Mouse (Mus musculus): ENCODE measurements at regions not wholly inside any gene's neighbourhood (a gene's known extent, or its start where the extent isn't known, plus 50 kb on each side); places are given as distances from the start of the nearest gene placed in this dataset.

DNA sequence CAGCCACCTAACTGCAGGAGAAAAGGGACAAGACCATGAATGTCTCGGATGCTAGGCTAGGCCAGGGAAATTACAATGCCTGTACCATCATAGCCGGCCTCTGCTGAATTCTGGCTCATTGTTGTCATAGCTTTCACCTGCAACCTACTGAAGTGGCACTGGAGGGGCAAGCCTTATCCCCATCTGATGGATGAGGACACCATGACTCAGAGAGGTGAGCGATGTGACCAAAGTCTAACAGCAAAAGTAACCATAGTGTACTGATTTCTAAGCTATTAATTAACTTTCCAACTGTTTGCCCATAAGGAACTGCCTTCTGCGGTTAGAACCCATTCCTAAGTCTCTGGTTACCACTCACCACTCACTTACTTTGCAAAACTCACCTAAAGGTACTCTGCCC is 536.6 kb upstream of the Klf4 start:
- DNase-seq (ENCODE audit: low read depth), result no peak

- no peak for DNase-seq (ENCODE audit: low read depth)
Observed at GRCm38 (mm10) chr4:56064657-56065056, 532.4 kb upstream of the Klf4 start.

GRCm38 (mm10) chr4:56051792-56052380 is 519.6 kb upstream of the Klf4 start:
- DNase-seq (ENCODE audit: low read depth), result no peak

GRCm38 (mm10) chr4:56039327-56039726 is 507.1 kb upstream of the Klf4 start:
- DNase-seq (ENCODE audit: low read depth), result no peak

DNA sequence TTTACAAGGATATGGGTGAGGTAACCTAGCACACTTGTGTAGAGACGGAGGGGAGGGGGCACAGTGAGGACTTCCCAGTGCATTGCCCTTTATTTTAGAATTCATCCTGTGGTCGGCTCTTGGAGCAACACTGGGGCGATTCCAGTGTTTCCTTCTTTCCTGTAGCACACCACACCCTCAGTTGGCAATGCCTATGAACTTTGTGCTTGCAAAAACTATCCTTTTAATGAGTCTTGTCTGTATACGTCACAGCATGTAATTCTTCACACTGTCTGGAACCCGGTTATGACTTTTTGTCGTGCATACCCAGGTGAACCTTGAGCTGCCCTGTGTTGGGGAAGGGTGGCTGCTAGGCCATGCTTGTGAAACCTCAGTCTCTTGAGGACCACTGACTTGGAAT is 504.1 kb upstream of the Klf4 start:
- no peak for DNase-seq (ENCODE audit: low read depth)

- DNase-seq (ENCODE audit: low read depth), result no peak
Observed at GRCm38 (mm10) chr4:56035543-56035942, 503.3 kb upstream of the Klf4 start.

DNA sequence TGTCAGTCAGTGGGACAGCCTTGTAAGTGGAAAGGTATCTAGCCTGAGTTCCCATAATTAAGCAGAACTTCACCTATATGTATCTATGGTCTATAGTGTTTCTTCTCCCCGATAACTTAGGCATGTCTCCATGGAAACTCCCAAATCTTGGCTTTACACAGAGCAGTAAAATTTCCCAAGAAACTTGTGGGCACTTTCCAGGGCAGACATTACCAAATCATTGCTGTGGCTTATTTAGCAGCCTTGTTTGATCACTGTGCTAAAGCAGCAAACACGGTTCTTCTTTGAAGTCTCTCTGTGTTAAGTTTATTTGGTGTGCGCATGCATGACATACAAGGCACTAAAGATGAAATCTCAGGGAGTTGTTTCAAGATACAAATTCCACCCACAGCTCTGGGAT is 496.2 kb upstream of the Klf4 start:
- no peak for DNase-seq (ENCODE audit: low read depth)

- DNase-seq (ENCODE audit: low read depth), result peak; percentile 63
Observed at GRCm38 (mm10) chr4:56027258-56027657, 495.0 kb upstream of the Klf4 start.

- no peak for DNase-seq (ENCODE audit: low read depth)
Observed at GRCm38 (mm10) chr4:56024478-56024877, 492.2 kb upstream of the Klf4 start.

GRCm38 (mm10) chr4:56018212-56018611 is 485.9 kb upstream of the Klf4 start:
- no peak for DNase-seq (ENCODE audit: low read depth)

DNA sequence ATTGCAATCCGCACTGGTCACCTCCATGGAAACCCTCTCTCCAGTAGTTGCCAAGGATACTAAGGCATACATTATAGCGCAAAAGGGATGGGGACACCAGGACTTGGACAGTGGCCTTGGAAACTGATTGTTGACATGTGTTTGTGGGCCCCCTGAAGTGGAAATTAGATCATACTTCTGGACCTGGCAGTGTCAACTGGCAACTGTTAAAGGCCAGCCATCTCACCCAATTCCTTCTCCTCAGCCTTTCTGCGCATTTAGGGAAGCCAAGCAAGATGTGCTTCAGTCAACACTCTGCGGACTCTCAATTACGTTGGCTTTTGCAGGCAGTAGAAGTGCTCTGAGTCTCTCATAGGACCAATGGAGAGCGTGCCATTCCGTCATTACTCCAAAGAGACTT is 483.2 kb upstream of the Klf4 start:
- no peak for DNase-seq (ENCODE audit: low read depth)

- DNase-seq (ENCODE audit: low read depth), result no peak
Observed at GRCm38 (mm10) chr4:56008287-56008686, 476.0 kb upstream of the Klf4 start.

GRCm38 (mm10) chr4:56004227-56004626 is 472.0 kb upstream of the Klf4 start:
- DNase-seq (ENCODE audit: low read depth), result no peak

DNA sequence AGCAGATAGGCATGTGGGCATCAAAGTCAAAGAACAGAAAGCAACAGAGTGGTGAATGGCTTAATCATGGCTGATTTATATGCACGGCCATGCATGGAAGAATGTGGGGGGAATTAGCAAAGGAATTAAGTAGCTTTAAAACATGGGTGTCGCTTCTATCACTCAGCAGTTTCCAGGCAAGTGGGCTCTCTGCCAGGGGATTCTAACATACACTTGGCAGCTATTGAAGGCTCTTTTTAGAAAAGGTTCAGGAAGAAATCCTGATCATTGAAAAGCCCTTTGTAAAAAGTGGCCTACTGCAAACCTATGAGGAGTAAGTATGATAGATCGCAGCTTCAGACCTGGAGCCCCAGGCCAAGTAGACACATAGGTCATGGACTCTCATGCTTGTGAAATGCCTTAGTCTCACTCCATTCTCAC is 469.1 kb upstream of the Klf4 start:
- no peak for DNase-seq (ENCODE audit: low read depth)

DNA sequence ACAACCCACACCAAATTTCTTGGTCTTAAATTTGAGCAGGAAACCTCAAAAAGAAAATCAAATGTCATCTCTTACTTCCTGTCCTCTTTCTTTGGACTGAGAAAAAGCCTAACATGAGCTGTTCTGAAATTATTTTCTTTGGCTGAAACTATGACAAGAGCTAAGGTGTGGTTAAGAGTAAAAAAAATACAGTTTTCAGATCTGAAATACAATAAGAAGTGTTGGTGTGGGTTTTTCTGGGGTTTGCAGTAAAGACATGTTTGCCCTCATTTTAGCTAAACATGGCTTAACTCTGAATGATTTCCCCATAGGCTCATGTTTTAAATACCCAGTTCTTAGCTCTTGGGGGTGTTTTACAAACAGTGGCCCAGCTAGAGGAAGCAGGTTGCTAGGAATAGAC is 451.8 kb upstream of the Klf4 start:
- no peak for DNase-seq (ENCODE audit: low read depth)

GRCm38 (mm10) chr4:55978539-55978938 is 446.3 kb upstream of the Klf4 start:
- DNase-seq (ENCODE audit: low read depth), result no peak

DNA sequence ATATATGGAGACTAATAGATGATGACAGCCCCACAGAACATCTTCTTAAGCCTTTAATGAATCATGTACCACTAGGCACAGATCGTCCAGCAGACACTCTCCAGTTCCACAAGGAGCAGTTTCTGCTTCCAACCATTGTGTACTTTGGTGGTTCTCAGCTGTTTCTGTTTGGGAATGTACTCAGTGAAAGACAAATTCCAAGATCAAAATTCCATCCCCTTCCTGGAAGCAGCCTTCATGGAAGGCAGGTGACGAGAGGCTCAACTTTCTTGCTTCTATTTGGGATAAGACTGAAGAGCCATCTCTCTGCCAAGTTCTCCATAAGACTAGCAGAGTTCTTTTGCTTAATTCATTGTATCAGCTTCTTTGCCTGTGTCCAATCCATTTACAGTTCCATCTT is 444.0 kb upstream of the Klf4 start:
- DNase-seq (ENCODE audit: low read depth), result no peak

- no peak for DNase-seq (ENCODE audit: low read depth)
Observed at GRCm38 (mm10) chr4:55973706-55974105, 441.4 kb upstream of the Klf4 start.

GRCm38 (mm10) chr4:55972235-55972819 is 440.1 kb upstream of the Klf4 start:
- DNase-seq (ENCODE audit: low read depth), result no peak

- DNase-seq (ENCODE audit: low read depth), result peak; percentile 81
Observed at GRCm38 (mm10) chr4:55960063-55960462, 427.8 kb upstream of the Klf4 start.

DNA sequence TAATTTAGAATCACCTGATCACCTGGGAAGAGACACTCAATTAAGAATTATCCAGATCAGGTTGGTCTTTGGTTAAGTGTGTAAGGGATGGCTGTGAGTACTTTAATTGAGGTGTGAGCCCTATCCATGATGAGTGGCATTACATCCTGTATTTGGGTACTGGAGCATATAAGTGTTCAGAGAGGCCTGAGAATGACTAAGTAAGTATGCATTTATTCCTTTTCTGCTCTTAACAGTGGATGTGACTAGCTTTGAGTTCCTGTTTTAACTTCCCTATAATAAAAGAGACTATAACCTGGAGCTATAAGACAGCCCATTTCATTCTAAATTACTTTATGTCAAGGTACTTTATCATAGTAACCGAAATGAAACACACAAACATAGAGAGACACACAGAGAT is 421.4 kb upstream of the Klf4 start:
- DNase-seq (ENCODE audit: low read depth), result no peak

- no peak for DNase-seq (ENCODE audit: low read depth)
Observed at GRCm38 (mm10) chr4:55952220-55952619, 420.0 kb upstream of the Klf4 start.

- no peak for DNase-seq (ENCODE audit: low read depth)
Observed at GRCm38 (mm10) chr4:55941423-55941822, 409.2 kb upstream of the Klf4 start.

DNA sequence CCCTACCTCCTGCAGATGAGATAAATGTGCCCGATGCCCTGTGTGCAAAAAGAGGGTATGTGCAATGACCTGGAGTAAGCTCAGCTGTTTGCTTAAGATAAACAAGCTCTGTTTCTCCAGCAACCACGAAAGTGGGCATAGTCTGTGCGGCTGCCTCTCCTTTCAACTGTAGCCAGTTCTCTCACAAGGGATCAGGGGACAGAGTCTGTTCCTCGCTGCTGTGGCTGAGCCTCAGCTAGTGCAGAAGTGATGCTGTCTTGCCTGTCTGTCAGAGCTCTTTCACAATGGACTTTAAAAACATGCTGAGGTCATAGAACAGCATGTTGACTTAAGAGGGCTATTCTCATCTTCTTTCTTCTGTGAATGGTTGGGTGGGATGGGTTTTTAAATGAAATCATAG is 406.1 kb upstream of the Klf4 start:
- no peak for DNase-seq (ENCODE audit: low read depth)

All from gonadal fat pad, adult 2 months (tissue).